Mouse (Mus musculus): Measurements from ENCODE around the gene Dock9. TPM values are rescaled to one million over a fixed set of nuclear protein-coding genes. Genes with fewer than 3 reads are reported as not detected.

Dock9 gene
- polyA plus RNA-seq, 1 experiment from 2014 or later: 6.4 TPM

DNA sequence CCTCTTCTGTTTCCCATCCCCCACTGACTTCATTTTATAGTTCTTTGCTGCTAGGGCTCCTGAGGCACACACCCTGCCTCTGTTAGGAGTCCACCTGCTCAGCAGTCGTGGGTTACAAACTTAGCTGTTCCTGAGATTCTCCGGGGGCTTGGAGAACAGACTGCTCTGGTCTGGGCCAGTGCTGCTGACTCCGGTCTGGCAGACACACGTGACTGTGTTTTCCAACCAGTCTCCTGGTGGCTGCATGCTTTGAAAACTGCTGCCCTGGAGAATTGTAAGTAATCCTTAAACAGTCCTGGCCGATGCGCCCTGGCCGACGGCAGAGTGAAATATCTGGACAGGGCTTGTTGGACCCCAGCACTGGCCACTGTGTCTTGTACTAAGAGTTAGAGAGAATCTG lies 305.3 kb downstream of the Dock9 start:
- no peak overlapping the region for H3K9ac ChIP-seq (ENCODE audit: low read length)
- no peak for DNase-seq (ENCODE audit: low spot score)
- H3K27ac ChIP-seq (replicated peaks): no peak overlapping the region
- no peaks in the 10 kb centered on the region for H3K4me1 ChIP-seq (replicated peaks; ENCODE audit: control insufficient read depth, insufficient read depth)
- TF ChIP-seq CTCF (IDR thresholded peaks at IDR 0.05; ENCODE audit: low read depth) (no peak), EP300 (optimal IDR thresholded peaks at IDR 0.05) (no peak)
- 43% methylated on average over 8 of the region's 8 CpGs for WGBS
- H3K9me3 ChIP-seq (ENCODE audit: control insufficient read depth, low read length): no peaks in the 10 kb centered on the region
- H3K27me3 ChIP-seq (ENCODE audit: control insufficient read depth, insufficient read depth, low read length): no peaks in the 10 kb centered on the region; the same call in 1 of the 2 replicates
- H3K36me3 ChIP-seq (ENCODE audit: control insufficient read depth, insufficient read depth, low read length): no peaks in the 10 kb centered on the region
- no peak for ATAC-seq (ENCODE audit: low FRiP score, low TSS enrichment)
- H3K4me2 ChIP-seq (replicated peaks; ENCODE audit: low read depth): no peak overlapping the region
- H3K4me3 ChIP-seq (ENCODE audit: low read depth, low read length): no peak overlapping the region

Other genes starting within 250 kb of the Dock9 start
- gene Ubac2, start 80.8 kb upstream of the Dock9 start, polyA plus RNA-seq (2015; fragmentation: Nextera tagmentation; extraction: Ambion mirVana): 38.5 and 38.6 TPM in 2 replicates
- gene Gpr18, start 117.9 kb upstream of the Dock9 start, polyA plus RNA-seq (2015; fragmentation: Nextera tagmentation; extraction: Ambion mirVana): 0.06 and 0.08 TPM in 2 replicates
- gene Gpr183, start 167.4 kb upstream of the Dock9 start, polyA plus RNA-seq (2015; fragmentation: Nextera tagmentation; extraction: Ambion mirVana): 1.8 and 2.0 TPM in 2 replicates
- not detected in 2 replicates for gene Timm8a2, start 236.8 kb upstream of the Dock9 start, polyA plus RNA-seq (2015; fragmentation: Nextera tagmentation; extraction: Ambion mirVana)

All from stomach, postnatal 0 days (tissue).